Mouse (Mus musculus) macrophage (primary cell): ENCODE measurements around the gene Adap1. TPM values are rescaled to one million over a fixed set of nuclear protein-coding genes. Genes with fewer than 3 reads are reported as not detected.

Source experiments
- H3K27ac ChIP-seq: fragments of 350-480 bp; formaldehyde crosslinking; 2 replicates; pipeline ENCODE4 v1.9.0; 2021
- H3K36me3 ChIP-seq: fragments of 350-480 bp; formaldehyde crosslinking; 2 replicates; pipeline ENCODE4 v1.9.0; 2021; ENCODE audit errors: inconsistent target
- H3K4me3 ChIP-seq: fragments of 350-480 bp; formaldehyde crosslinking; 2 replicates; pipeline ENCODE4 v1.9.0; 2021; ENCODE audit errors: inconsistent target
- H3K79me2 ChIP-seq: fragments of 350-480 bp; formaldehyde crosslinking; 2 replicates; pipeline ENCODE4 v1.9.0; 2021; ENCODE audit errors: inconsistent target
- WGBS: methylation state at CpG from one replicate; pipeline ENCODE4 v1.1.7; 2026; ENCODE audit warnings: inconsistent platforms; ENCODE audit not compliant: missing documents; 5-methylcytosine and 5-hydroxymethylcytosine counted together
- polyA plus RNA-seq: library from polyadenylated mRNA; stranded (reverse); fragments of 250-400 nt; gene quantifications from 3 replicates; pipeline ENCODE4 v1.2.4, GENCODE M21; 2018; ENCODE audit warnings: inconsistent platforms
- total RNA-seq, 78 experiments: library from RNA; depleted of rRNA; stranded (reverse); fragments of 250-400 nt; gene quantifications; 1 replicate in 9 of 78; 2 replicates in 24 of 78; 3 replicates in 43 of 78; 4 replicates in 2 of 78; pipeline ENCODE4 v1.2.4; 2018; ENCODE audit warnings: inconsistent platforms in 56 of 78

The Adap1 gene
- total RNA-seq (2018; cell fraction: chromatin; rRNA removed), result 100 to 1,000 TPM in 8 of 26 experiments, 10 to 100 TPM in 18; 22.4 to 143 (median 79.4) TPM
- 10 to 100 TPM; 39.1 to 96.5 (median 65.9) TPM for total RNA-seq (2018; cell fraction: cytosol; rRNA removed)
- total RNA-seq (2018; cell fraction: nucleus; rRNA removed), result 100 to 1,000 TPM in 6 of 26 experiments, 10 to 100 TPM in 20; 25.8 to 128 (median 81.1) TPM
- polyA plus RNA-seq, result 40.4 to 55.9 TPM (median 47.4 TPM) in 3 replicates

- peak within 1 kb of the TSS; percentile 74 for H3K27ac ChIP-seq
- under 1% methylated on average over 53 of the region's 61 CpGs for WGBS
- peaks cover 43% of the 10 kb centered on the region for H3K79me2 ChIP-seq
- H3K4me3 ChIP-seq, result peak within 1 kb of the TSS; percentile 54
- H3K36me3 ChIP-seq, result no peaks in the 10 kb centered on the region
These were observed at the start of gene Adap1 for GRCm38 (mm10) chr5:139325395-139325966. Gene Adap1 (minus strand): TSS chr5:139325622.

DNA sequence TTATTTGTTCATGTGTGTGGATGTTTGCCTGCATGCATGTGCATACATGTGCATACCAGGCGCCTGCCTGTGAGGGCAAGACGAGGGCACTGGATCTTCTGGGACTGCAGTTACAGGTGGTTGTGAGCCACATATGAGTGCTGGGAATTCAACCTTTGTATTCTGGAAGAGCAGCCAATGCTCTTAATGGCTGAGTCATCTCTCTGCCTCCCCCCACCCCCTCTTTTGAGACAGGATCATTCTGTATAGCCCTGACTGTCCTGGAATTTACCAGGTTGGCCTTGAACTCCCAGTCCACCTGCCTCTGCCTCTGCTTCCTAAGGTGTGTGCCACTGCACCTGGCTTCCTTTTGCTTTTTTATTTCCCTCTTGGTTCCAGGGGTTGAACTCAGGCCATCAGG, 49.4 kb upstream of the Adap1 start:
- Histone ChIP-seq H3K36me3 (no peaks in the 10 kb centered on the region), H3K79me2 (peaks cover 54% of the 10 kb centered on the region), H3K4me3 (no peak overlapping the region), H3K27ac (0 out of 2 replicates have a peak overlapping the region, but pooled peaks have one; percentile 71)
- 100% methylated on average over 2 of the region's 2 CpGs for WGBS

- H3K4me3 ChIP-seq, result no peak overlapping the region
- H3K36me3 ChIP-seq, result no peaks in the 10 kb centered on the region
- H3K79me2 ChIP-seq, result peaks cover 54% of the 10 kb centered on the region
- peak overlapping the region; percentile 71 for H3K27ac ChIP-seq
- 68% methylated on average over 5 of the region's 6 CpGs for WGBS
These were observed 48.5 kb upstream of the Adap1 start for GRCm38 (mm10) chr5:139373889-139374444.

GRCm38 (mm10) chr5:139373126-139373525, 47.7 kb upstream of the Adap1 start:
- Histone ChIP-seq H3K36me3 (no peaks in the 10 kb centered on the region), H3K79me2 (peaks cover 54% of the 10 kb centered on the region), H3K4me3 (no peak overlapping the region), H3K27ac (peak overlapping the region; percentile 71)
- WGBS, result 22% methylated on average over 3 of the region's 3 CpGs

GRCm38 (mm10) chr5:139371631-139372401, 46.4 kb upstream of the Adap1 start:
- Histone ChIP-seq H3K36me3 (no peaks in the 10 kb centered on the region), H3K27ac (peak overlapping the region; percentile 99)
- WGBS, result 2% methylated on average over 39 of the region's 39 CpGs

GRCm38 (mm10) chr5:139371118-139371517, 45.7 kb upstream of the Adap1 start:
- Histone ChIP-seq H3K36me3 (no peaks in the 10 kb centered on the region), H3K27ac (peak overlapping the region; percentile 99), H3K4me3 (peak overlapping the region; percentile 73), H3K79me2 (peaks cover 53% of the 10 kb centered on the region)
- WGBS, result 20% methylated on average over 5 of the region's 5 CpGs

More at GRCm38 (mm10) chr5:139371631-139372401, 46.4 kb upstream of the Adap1 start:
- H3K4me3 ChIP-seq, result peak overlapping the region; percentile 73
- H3K79me2 ChIP-seq, result peaks cover 60% of the 10 kb centered on the region

DNA sequence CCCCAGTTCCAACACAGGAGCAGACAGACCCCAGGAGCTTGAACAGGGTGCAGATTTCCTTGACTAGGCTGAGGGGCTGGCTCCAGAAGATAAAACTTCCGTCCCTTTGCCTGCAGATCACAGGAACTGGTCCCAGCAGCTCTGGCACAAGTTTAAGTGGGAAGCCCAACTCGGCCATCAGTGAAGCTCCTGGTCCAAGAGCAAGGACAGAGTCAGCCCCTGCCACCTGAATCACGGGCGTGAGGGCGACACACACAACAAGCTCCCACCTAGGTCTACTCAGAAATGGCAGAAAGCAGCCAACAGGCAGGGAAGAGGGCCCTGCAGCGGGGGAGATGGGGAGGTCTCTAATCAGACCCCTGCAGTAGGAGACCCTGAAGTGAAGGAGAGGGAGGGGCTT, 44.9 kb upstream of the Adap1 start:
- H3K79me2 ChIP-seq, result peaks cover 48% of the 10 kb centered on the region
- peak overlapping the region; percentile 73; the same call in 1 of the 2 replicates for H3K4me3 ChIP-seq
- peak overlapping the region; percentile 99 for H3K27ac ChIP-seq
- no peaks in the 10 kb centered on the region for H3K36me3 ChIP-seq
- 92% methylated on average over 6 of the region's 6 CpGs for WGBS

- 97% methylated on average over 11 of the region's 11 CpGs for WGBS
- no peaks in the 10 kb centered on the region for H3K36me3 ChIP-seq
- no peak overlapping the region for H3K27ac ChIP-seq
- peaks cover 48% of the 10 kb centered on the region for H3K79me2 ChIP-seq
- no peak overlapping the region for H3K4me3 ChIP-seq
These were observed 43.4 kb upstream of the Adap1 start for GRCm38 (mm10) chr5:139368638-139369320.

DNA sequence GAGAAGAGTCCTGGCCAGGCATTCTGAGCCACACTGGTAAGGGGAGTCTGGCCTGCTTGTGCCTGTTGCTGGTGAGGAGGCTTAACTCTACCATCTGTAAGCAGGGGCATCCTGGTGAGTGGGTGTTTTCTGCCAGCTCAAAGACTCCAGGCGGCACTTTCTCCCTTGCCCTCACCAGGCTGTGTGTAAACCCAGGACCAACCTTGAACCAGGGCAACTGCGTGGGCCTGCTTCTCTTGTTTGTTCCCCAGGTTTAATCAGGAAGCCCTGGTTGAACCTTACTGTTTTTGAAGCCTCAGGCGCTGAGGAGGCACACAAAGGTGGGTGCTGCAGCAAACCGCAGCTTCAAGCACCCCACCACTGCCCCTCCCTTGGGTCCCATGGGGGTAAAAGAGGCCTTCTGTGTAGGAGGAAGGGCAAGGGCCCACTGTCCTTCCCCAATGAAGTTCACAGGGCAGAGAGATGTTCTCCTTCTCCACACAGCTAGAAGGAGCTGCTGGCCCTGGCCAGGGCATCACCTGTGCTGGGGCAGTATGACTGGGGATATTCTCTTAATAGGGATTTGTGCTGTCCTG, 42.5 kb upstream of the Adap1 start:
- no peaks in the 10 kb centered on the region for H3K36me3 ChIP-seq
- no peak overlapping the region for H3K4me3 ChIP-seq
- 95% methylated on average over 4 of the region's 4 CpGs for WGBS
- peak overlapping the region; percentile 98 for H3K27ac ChIP-seq
- peaks cover 48% of the 10 kb centered on the region for H3K79me2 ChIP-seq

- Histone ChIP-seq H3K27ac (peak overlapping the region; percentile 98), H3K36me3 (no peaks in the 10 kb centered on the region), H3K79me2 (peaks cover 44% of the 10 kb centered on the region), H3K4me3 (no peak overlapping the region)
- WGBS, result 30% methylated on average over 11 of the region's 11 CpGs
These were observed 41.1 kb upstream of the Adap1 start for GRCm38 (mm10) chr5:139366484-139366883.

GRCm38 (mm10) chr5:139365827-139366226, 40.4 kb upstream of the Adap1 start:
- peaks cover 38% of the 10 kb centered on the region for H3K79me2 ChIP-seq
- peak overlapping the region; percentile 98 for H3K27ac ChIP-seq
- 0% methylated on average over 1 of the region's 1 CpGs for WGBS
- H3K4me3 ChIP-seq, result no peak overlapping the region
- no peaks in the 10 kb centered on the region; the same call in 1 of the 2 replicates for H3K36me3 ChIP-seq

DNA sequence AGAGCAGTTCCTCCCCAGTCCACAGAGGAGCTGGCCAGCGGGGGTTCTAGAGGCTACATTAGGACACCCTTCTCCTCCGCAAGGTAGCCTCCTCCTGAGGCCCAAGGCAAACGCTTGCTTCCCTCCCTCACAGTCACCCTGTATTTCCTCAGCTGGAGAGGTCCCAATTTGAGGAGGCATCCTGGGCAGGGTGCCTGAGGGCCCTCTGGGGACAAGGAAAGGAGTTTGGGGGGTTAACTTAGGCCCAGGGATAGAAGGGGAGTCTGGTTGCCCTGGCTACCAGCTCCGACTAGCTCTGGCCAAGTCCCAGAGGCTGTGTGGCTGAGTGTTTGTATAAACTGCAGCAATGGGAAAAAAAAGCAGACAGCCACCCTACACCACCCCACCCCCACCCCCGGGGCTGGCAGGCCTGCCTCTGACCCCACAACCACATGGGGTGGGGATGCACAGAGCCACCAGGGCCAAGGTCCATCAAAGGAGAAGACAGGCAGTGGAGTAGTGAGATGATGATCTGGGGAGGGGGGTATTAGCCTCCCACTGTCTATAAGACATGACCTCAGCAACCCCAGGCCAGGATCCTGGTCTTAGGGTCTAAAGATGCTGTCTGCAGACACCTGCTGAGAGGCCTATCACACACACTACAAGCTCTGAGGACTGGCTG, 39.6 kb upstream of the Adap1 start:
- Histone ChIP-seq H3K79me2 (peaks cover 30% of the 10 kb centered on the region), H3K36me3 (no peaks in the 10 kb centered on the region; the same call in 1 of the 2 replicates), H3K4me3 (no peak overlapping the region), H3K27ac (peak overlapping the region; percentile 98)
- 14% methylated on average over 5 of the region's 5 CpGs for WGBS

- under 1% methylated on average over 12 of the region's 12 CpGs for WGBS
- Histone ChIP-seq H3K27ac (peak overlapping the region; percentile 98), H3K36me3 (no peaks in the 10 kb centered on the region; the same call in 1 of the 2 replicates), H3K79me2 (peaks cover 23% of the 10 kb centered on the region), H3K4me3 (no peak overlapping the region)
These were observed 39.0 kb upstream of the Adap1 start for GRCm38 (mm10) chr5:139364260-139364910.
